Mouse (Mus musculus) testis, adult 2 months (tissue): ENCODE measurements around the gene Slc16a9.

ENCODE experiments used
- CTCF ChIP-seq: fragments of 200-500 bp; IDR thresholded peaks from 2 replicates; pipeline ENCODE4 v1.5.1; 2012; ENCODE audit warnings: low read depth, mild to moderate bottlenecking, inconsistent platforms, low read length, moderate library complexity; ENCODE audit not compliant: control insufficient read depth, insufficient read depth, insufficient replicate concordance
- POLR2A ChIP-seq: fragments of 200-500 bp; IDR thresholded peaks from 2 replicates; pipeline ENCODE4 v1.6.1; 2012; ENCODE audit warnings: low read depth, mild to moderate bottlenecking, inconsistent platforms, low read length, moderate library complexity; ENCODE audit not compliant: control insufficient read depth

- no peak for TF ChIP-seq CTCF
- TF ChIP-seq POLR2A = no peak
Observed at GRCm38 (mm10) chr10:70310646-70311045, 65.7 kb downstream of the Slc16a9 start.
